13 mouse cellular contexts compared by ENCODE assay signal in genomic region chr11:36074015-36074567, GRCm38 (mm10).
DNase-seq lines count a peak whose midpoint lies in the region; ATAC-seq and TF ChIP-seq lines count a peak whose summit lies in the region.
"Had no signal": no experiment of that assay in that cellular context is flagged by ENCODE, and none has a peak within 500 bp of the region (broad histone marks: within the 10 kb centered on the region; RNA-seq: fewer than 3 reads in every experiment).

No protein-coding gene starts in this region.

- WGBS in forebrain, embryonic 12.5 days, result 40% methylated on average over 8 of the region's 8 CpGs
- WGBS in forebrain, embryonic 10.5 days, result 63% methylated on average over 8 of the region's 8 CpGs
- 59% methylated on average over 8 of the region's 8 CpGs for WGBS in lung, embryonic 14.5 days
- WGBS in midbrain, postnatal 0 days, result 50% methylated on average over 8 of the region's 8 CpGs

- TF ChIP-seq CTCF in lung, embryonic 14.5 days (IDR thresholded peaks at IDR 0.05; ENCODE audit: low read depth), result no peak
- TF ChIP-seq CTCF in midbrain, postnatal 0 days (IDR thresholded peaks at IDR 0.05), result no peak

- no peak overlapping the region for H3K9ac ChIP-seq in forebrain, embryonic 12.5 days
- no peak overlapping the region for H3K9ac ChIP-seq in lung, embryonic 14.5 days
- H3K9ac ChIP-seq in midbrain, postnatal 0 days (replicated peaks; ENCODE audit: low read length, poor library complexity, severe bottlenecking), result no peak overlapping the region
- H3K9ac ChIP-seq: stomach, embryonic 15.5 days had no signal

- no peak overlapping the region for H3K4me2 ChIP-seq in forebrain, embryonic 12.5 days
- H3K4me2 ChIP-seq in lung, embryonic 14.5 days, result no peak overlapping the region
- H3K4me2 ChIP-seq in midbrain, postnatal 0 days (ENCODE audit: low read depth, low read length, poor library complexity, severe bottlenecking), result no peak overlapping the region
- H3K4me2 ChIP-seq: stomach, embryonic 15.5 days had no signal

- DNase-seq in forebrain, embryonic 10.5 days (ENCODE audit: extremely low spot score, low spot score), result no peak
- peak; percentile 26 for DNase-seq in lung, embryonic 14.5 days
- no peak for DNase-seq in lung, postnatal 25 days (ENCODE audit: low spot score)
- peak; percentile 74 to 87 for DNase-seq in cerebellum, postnatal 25 days
- peak; percentile 85 for DNase-seq in midbrain, postnatal 0 days (ENCODE audit: low spot score)
- DNase-seq in urinary bladder, postnatal 4 days (ENCODE audit: low spot score in 2 of 2), result no peak
- DNase-seq in spleen, adult 18-20 months, result no peak
- DNase-seq: embryo, embryonic 11 days; heart, adult 11 months; kidney, adult 9 months; layer of hippocampus, adult 9-11 months had no signal

- ATAC-seq in forebrain, embryonic 12.5 days (ENCODE audit: low FRiP score), result peak; percentile 50; the same call in 1 of the 2 replicates
- no peak for ATAC-seq in lung, embryonic 14.5 days (ENCODE audit: insufficient read depth)
- no peak for ATAC-seq in midbrain, postnatal 0 days (ENCODE audit: low FRiP score)

- no peak overlapping the region for H3K4me3 ChIP-seq in forebrain, embryonic 12.5 days (replicated peaks)
- H3K4me3 ChIP-seq in forebrain, embryonic 10.5 days, result no peak overlapping the region
- no peak overlapping the region for H3K4me3 ChIP-seq in lung, embryonic 14.5 days (ENCODE audit: low read depth, low read length)
- no peak overlapping the region for H3K4me3 ChIP-seq in midbrain, postnatal 0 days (ENCODE audit: low read depth, low read length)
- H3K4me3 ChIP-seq: stomach, embryonic 15.5 days had no signal

- peaks cover 15% of the 10 kb centered on the region for H3K4me1 ChIP-seq in forebrain, embryonic 12.5 days
- peaks cover 19% of the 10 kb centered on the region for H3K4me1 ChIP-seq in forebrain, embryonic 10.5 days
- no peaks in the 10 kb centered on the region for H3K4me1 ChIP-seq in lung, embryonic 14.5 days (ENCODE audit: insufficient read depth)
- H3K4me1 ChIP-seq in midbrain, postnatal 0 days (ENCODE audit: insufficient read depth, low read length), result peaks cover 4% of the 10 kb centered on the region; the same call in 1 of the 2 replicates
- H3K4me1 ChIP-seq: stomach, embryonic 15.5 days had no signal

- H3K27ac ChIP-seq in forebrain, embryonic 12.5 days, result no peak overlapping the region
- no peak overlapping the region for H3K27ac ChIP-seq in forebrain, embryonic 10.5 days
- no peak overlapping the region for H3K27ac ChIP-seq in lung, embryonic 14.5 days (ENCODE audit: low read depth)
- no peak overlapping the region for H3K27ac ChIP-seq in midbrain, postnatal 0 days (ENCODE audit: low read depth, low read length)
- H3K27ac ChIP-seq: stomach, embryonic 15.5 days had no signal

- peaks cover 16% of the 10 kb centered on the region for H3K27me3 ChIP-seq in forebrain, embryonic 12.5 days
- peaks cover 69% of the 10 kb centered on the region for H3K27me3 ChIP-seq in forebrain, embryonic 10.5 days (ENCODE audit: poor library complexity, severe bottlenecking)
- H3K27me3 ChIP-seq in lung, embryonic 14.5 days (ENCODE audit: insufficient read depth, low read length), result no peaks in the 10 kb centered on the region
- no peaks in the 10 kb centered on the region for H3K27me3 ChIP-seq in midbrain, postnatal 0 days (ENCODE audit: insufficient read depth, low read length)
- H3K27me3 ChIP-seq: stomach, embryonic 15.5 days had no signal

- H3K9me3 ChIP-seq in forebrain, embryonic 12.5 days, result no peaks in the 10 kb centered on the region
- H3K9me3 ChIP-seq in forebrain, embryonic 10.5 days, result no peaks in the 10 kb centered on the region
- H3K9me3 ChIP-seq in lung, embryonic 14.5 days (ENCODE audit: low read depth, low read length), result no peaks in the 10 kb centered on the region
- no peaks in the 10 kb centered on the region for H3K9me3 ChIP-seq in midbrain, postnatal 0 days (ENCODE audit: low read length)
- H3K9me3 ChIP-seq: stomach, embryonic 15.5 days had no signal

- no peaks in the 10 kb centered on the region for H3K36me3 ChIP-seq in forebrain, embryonic 12.5 days (replicated peaks)
- no peaks in the 10 kb centered on the region for H3K36me3 ChIP-seq in forebrain, embryonic 10.5 days (replicated peaks)
- no peaks in the 10 kb centered on the region for H3K36me3 ChIP-seq in lung, embryonic 14.5 days (ENCODE audit: insufficient read depth)
- peaks cover 3% of the 10 kb centered on the region; the same call in 1 of the 2 replicates for H3K36me3 ChIP-seq in midbrain, postnatal 0 days (ENCODE audit: insufficient read depth, low read length)
- H3K36me3 ChIP-seq: stomach, embryonic 15.5 days had no signal

Comparison
In these comparisons a context has a peak if more than half of its experiments do, and no peak if none do; other contexts are left out.
1. DNase-seq: peak in lung, embryonic 14.5 days (single experiment), cerebellum, postnatal 25 days (2 of 2) and midbrain, postnatal 0 days (single experiment); none in forebrain, embryonic 10.5 days (single experiment), lung, postnatal 25 days (single experiment), urinary bladder, postnatal 4 days (0 of 2) and spleen, adult 18-20 months (0 of 2).